Mouse (Mus musculus): ENCODE measurements around the gene Gbf1.

GRCm38 (mm10) chr19:46254163-46254752 is 101.9 kb downstream of the Gbf1 start:
- no peak for TF ChIP-seq GATA1 (IDR thresholded peaks at IDR 0.05; ENCODE audit: borderline replicate concordance, low read length)
- peak; percentile 65 for TF ChIP-seq CTCF (IDR thresholded peaks at IDR 0.05; ENCODE audit: low read depth, low read length)
- TF ChIP-seq TAL1 (conservative IDR thresholded peaks at IDR 0.05; ENCODE audit: low read depth, low read length), result no peak
- TF ChIP-seq GATA2 (IDR thresholded peaks at IDR 0.05; ENCODE audit: borderline replicate concordance, low read depth, low read length), result no peak
- TF ChIP-seq POLR2AphosphoS5 (IDR thresholded peaks at IDR 0.05; ENCODE audit: insufficient replicate concordance, low read depth, low read length), result no peak

All from G1E (cell line).